9 mouse cellular contexts compared by ENCODE assay signal in the genomic region with DNA sequence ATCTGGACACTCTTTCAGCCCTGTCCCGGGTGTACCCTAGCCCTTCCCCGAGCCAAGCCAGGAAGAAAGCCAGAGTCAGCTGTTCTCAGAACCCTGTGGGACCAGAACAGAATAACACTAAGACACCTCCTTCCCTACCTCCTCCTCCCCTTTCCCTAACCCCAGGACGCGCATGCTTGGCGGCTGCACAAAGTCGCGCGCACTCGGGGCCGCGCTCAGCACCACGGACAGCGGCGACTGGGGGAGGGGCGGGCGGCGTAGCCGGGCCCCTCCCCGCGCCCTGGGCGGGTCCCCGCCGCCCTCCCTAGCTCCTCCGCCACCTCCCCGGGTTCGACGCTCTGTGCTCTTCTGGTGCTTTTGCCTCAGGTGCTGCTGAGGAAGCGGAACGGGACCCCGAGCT. TPM values are rescaled to one million over a fixed set of nuclear protein-coding genes. Genes with fewer than 3 reads are reported as not detected.
DNase-seq lines count a peak whose midpoint lies in the region; ATAC-seq lines count a peak whose summit lies in the region.
"Had no signal": no experiment of that assay in that cellular context is flagged by ENCODE, and none has a peak within 500 bp of the region (broad histone marks: within the 10 kb centered on the region; RNA-seq: fewer than 3 reads in every experiment).

No protein-coding gene starts in this region.

- peak overlapping the region; percentile 82 for H3K4me2 ChIP-seq in midbrain, embryonic 12.5 days (replicated peaks)
- peak overlapping the region; percentile 85 for H3K4me2 ChIP-seq in stomach, embryonic 16.5 days (ENCODE audit: low read depth, low read length)

- 3% methylated on average over 30 of the region's 30 CpGs for WGBS in limb, embryonic 10.5 days
- 4% methylated on average over 15 of the region's 30 CpGs for WGBS in midbrain, embryonic 12.5 days
- WGBS in stomach, embryonic 16.5 days: 3% methylated on average over 29 of the region's 30 CpGs

- peak overlapping the region; percentile 55 for H3K4me3 ChIP-seq in limb, embryonic 10.5 days
- peak overlapping the region; percentile 57 for H3K4me3 ChIP-seq in midbrain, embryonic 12.5 days
- H3K4me3 ChIP-seq in stomach, embryonic 16.5 days (replicated peaks; ENCODE audit: low read length): peak overlapping the region; percentile 50

- H3K27me3 ChIP-seq in limb, embryonic 10.5 days (ENCODE audit: low read depth, poor library complexity, severe bottlenecking): peaks cover 31% of the 10 kb centered on the region
- H3K27me3 ChIP-seq in midbrain, embryonic 12.5 days: peaks cover 6% of the 10 kb centered on the region; the same call in 1 of the 2 replicates
- H3K27me3 ChIP-seq in stomach, embryonic 16.5 days (ENCODE audit: control insufficient read depth, insufficient read depth, low read length): no peaks in the 10 kb centered on the region; the same call in 1 of the 2 replicates

- peak overlapping the region; percentile 66 for H3K9ac ChIP-seq in midbrain, embryonic 12.5 days (replicated peaks)
- peak overlapping the region; percentile 58 for H3K9ac ChIP-seq in stomach, embryonic 16.5 days (ENCODE audit: low read length)

- H3K36me3 ChIP-seq in limb, embryonic 10.5 days: peaks cover 32% of the 10 kb centered on the region
- peaks cover 29% of the 10 kb centered on the region for H3K36me3 ChIP-seq in midbrain, embryonic 12.5 days
- 0 out of 2 replicates have a peak, but pooled peaks cover 6% of the 10 kb centered on the region for H3K36me3 ChIP-seq in stomach, embryonic 16.5 days (ENCODE audit: control insufficient read depth, insufficient read depth, low read length)

- peak; percentile 75 to 86 for DNase-seq in left cerebral cortex, adult 18-20 months (ENCODE audit: low spot score in 2 of 2)
- no peak for DNase-seq in left cerebral cortex, adult 11 months (ENCODE audit: low spot score)
- DNase-seq in cerebellum, postnatal 4 days (ENCODE audit: low spot score in 2 of 2): peak; percentile 74 to 85
- peak; percentile 45 for DNase-seq in gastrocnemius, postnatal 25 days
- peak; percentile 58 for DNase-seq in kidney, adult 11 months
- DNase-seq in limb, embryonic 10.5 days (ENCODE audit: low spot score): peak; percentile 87

- H3K4me1 ChIP-seq in limb, embryonic 10.5 days: peaks cover 12% of the 10 kb centered on the region
- H3K4me1 ChIP-seq in midbrain, embryonic 12.5 days: peaks cover 15% of the 10 kb centered on the region
- peaks cover 6% of the 10 kb centered on the region for H3K4me1 ChIP-seq in stomach, embryonic 16.5 days (ENCODE audit: control insufficient read depth, insufficient read depth, low read length)

- H3K9me3 ChIP-seq in limb, embryonic 10.5 days (replicated peaks): no peaks in the 10 kb centered on the region
- H3K9me3 ChIP-seq in midbrain, embryonic 12.5 days: peaks cover 5% of the 10 kb centered on the region; the same call in 1 of the 2 replicates
- H3K9me3 ChIP-seq in stomach, embryonic 16.5 days (replicated peaks; ENCODE audit: control insufficient read depth, low read length): no peaks in the 10 kb centered on the region

- peak overlapping the region; percentile 53 for H3K27ac ChIP-seq in limb, embryonic 10.5 days
- peak overlapping the region; percentile 75 for H3K27ac ChIP-seq in midbrain, embryonic 12.5 days (replicated peaks)
- H3K27ac ChIP-seq in stomach, embryonic 16.5 days (ENCODE audit: low read length): no peak overlapping the region
- H3K27ac ChIP-seq: macrophage had no signal

- ATAC-seq in midbrain, embryonic 12.5 days (ENCODE audit: low FRiP score, low read depth): peak; percentile 71
- ATAC-seq in stomach, embryonic 16.5 days (ENCODE audit: insufficient read depth, low FRiP score): peak; percentile 36; the same call in 1 of the 2 replicates

RNA-seq across cellular contexts. Expression of gene Acd, which starts 7.3 kb away (rescaled TPM):
- 10 to 100 TPM; 53.7 to 57.3 TPM for total RNA-seq in left cerebral cortex, adult 18-20 months (2021)
- total RNA-seq in gastrocnemius, postnatal 25 days (2021): 1 to 10 TPM; 6.5 to 6.8 TPM
- polyA plus RNA-seq in limb, embryonic 10.5 days (2016; fragmentation: Nextera tagmentation; extraction: Ambion mirVana): 66.1 and 74.3 TPM in 2 replicates
- polyA plus RNA-seq in midbrain, embryonic 12.5 days (2016; fragmentation: Nextera tagmentation; extraction: Ambion mirVana): 82.8 and 89.5 TPM in 2 replicates
- 47.9 and 54.0 TPM in 2 replicates for polyA plus RNA-seq in stomach, embryonic 16.5 days (2015; fragmentation: Nextera tagmentation; extraction: Ambion mirVana)

RNA-seq across cellular contexts. Expression of gene Pard6a, which starts 7.3 kb away (rescaled TPM):
- 10 to 100 TPM; 41.2 to 46.1 TPM for total RNA-seq in left cerebral cortex, adult 18-20 months (2021)
- 1 to 10 TPM; 5.4 to 5.7 TPM for total RNA-seq in gastrocnemius, postnatal 25 days (2021)
- 11.8 and 12.2 TPM in 2 replicates for polyA plus RNA-seq in limb, embryonic 10.5 days (2016; fragmentation: Nextera tagmentation; extraction: Ambion mirVana)
- 31.7 and 32.7 TPM in 2 replicates for polyA plus RNA-seq in midbrain, embryonic 12.5 days (2016; fragmentation: Nextera tagmentation; extraction: Ambion mirVana)
- 13.2 and 16.5 TPM in 2 replicates for polyA plus RNA-seq in stomach, embryonic 16.5 days (2015; fragmentation: Nextera tagmentation; extraction: Ambion mirVana)

RNA-seq across cellular contexts. Expression of gene Carmil2, which starts 7.6 kb away (rescaled TPM):
- 10 to 100 TPM; 60.0 to 64.6 TPM for total RNA-seq in left cerebral cortex, adult 18-20 months (2021)
- under 1 TPM in 1 of 2 experiments, not detected in 1; 0.11 TPM for total RNA-seq in gastrocnemius, postnatal 25 days (2021)
- 0.33 and 0.51 TPM in 2 replicates for polyA plus RNA-seq in limb, embryonic 10.5 days (2016; fragmentation: Nextera tagmentation; extraction: Ambion mirVana)
- 8.7 and 9.0 TPM in 2 replicates for polyA plus RNA-seq in midbrain, embryonic 12.5 days (2016; fragmentation: Nextera tagmentation; extraction: Ambion mirVana)
- polyA plus RNA-seq in stomach, embryonic 16.5 days (2015; fragmentation: Nextera tagmentation; extraction: Ambion mirVana): 0.55 and 0.74 TPM in 2 replicates
- polyA plus RNA-seq: macrophage had no signal

RNA-seq across cellular contexts. Expression of gene 4933405L10Rik, which starts 13.8 kb away (rescaled TPM):
- under 1 TPM in 1 of 2 experiments, not detected in 1; 0.49 TPM for total RNA-seq in left cerebral cortex, adult 18-20 months (2021)
- not detected for total RNA-seq in gastrocnemius, postnatal 25 days (2021)
- not detected in 2 replicates for polyA plus RNA-seq in limb, embryonic 10.5 days (2016; fragmentation: Nextera tagmentation; extraction: Ambion mirVana)
- 0.27 TPM in 1 of 2 replicates, not detected in the other for polyA plus RNA-seq in midbrain, embryonic 12.5 days (2016; fragmentation: Nextera tagmentation; extraction: Ambion mirVana)
- polyA plus RNA-seq in stomach, embryonic 16.5 days (2015; fragmentation: Nextera tagmentation; extraction: Ambion mirVana): not detected in 2 replicates
- polyA plus RNA-seq: macrophage had no signal

RNA-seq across cellular contexts. Expression of gene Enkd1, which starts 14.4 kb away (rescaled TPM):
- total RNA-seq in left cerebral cortex, adult 18-20 months (2021): 10 to 100 TPM in 1 of 2 experiments, 1 to 10 TPM in 1; 9.5 to 11.2 TPM
- 1 to 10 TPM in 1 of 2 experiments, under 1 TPM in 1; 0.82 to 1.0 TPM for total RNA-seq in gastrocnemius, postnatal 25 days (2021)
- 47.0 and 56.0 TPM in 2 replicates for polyA plus RNA-seq in limb, embryonic 10.5 days (2016; fragmentation: Nextera tagmentation; extraction: Ambion mirVana)
- polyA plus RNA-seq in midbrain, embryonic 12.5 days (2016; fragmentation: Nextera tagmentation; extraction: Ambion mirVana): 28.6 and 32.6 TPM in 2 replicates
- polyA plus RNA-seq in stomach, embryonic 16.5 days (2015; fragmentation: Nextera tagmentation; extraction: Ambion mirVana): 13.8 and 14.9 TPM in 2 replicates
